Mouse (Mus musculus): ENCODE data around the gene Pdcd6ip. TPM values are rescaled to one million over a fixed set of nuclear protein-coding genes. Genes with fewer than 3 reads are reported as not detected.

The Pdcd6ip gene
- total RNA-seq, 2 experiments from 2014 or later, result 30.1 to 77.4 TPM

DNA sequence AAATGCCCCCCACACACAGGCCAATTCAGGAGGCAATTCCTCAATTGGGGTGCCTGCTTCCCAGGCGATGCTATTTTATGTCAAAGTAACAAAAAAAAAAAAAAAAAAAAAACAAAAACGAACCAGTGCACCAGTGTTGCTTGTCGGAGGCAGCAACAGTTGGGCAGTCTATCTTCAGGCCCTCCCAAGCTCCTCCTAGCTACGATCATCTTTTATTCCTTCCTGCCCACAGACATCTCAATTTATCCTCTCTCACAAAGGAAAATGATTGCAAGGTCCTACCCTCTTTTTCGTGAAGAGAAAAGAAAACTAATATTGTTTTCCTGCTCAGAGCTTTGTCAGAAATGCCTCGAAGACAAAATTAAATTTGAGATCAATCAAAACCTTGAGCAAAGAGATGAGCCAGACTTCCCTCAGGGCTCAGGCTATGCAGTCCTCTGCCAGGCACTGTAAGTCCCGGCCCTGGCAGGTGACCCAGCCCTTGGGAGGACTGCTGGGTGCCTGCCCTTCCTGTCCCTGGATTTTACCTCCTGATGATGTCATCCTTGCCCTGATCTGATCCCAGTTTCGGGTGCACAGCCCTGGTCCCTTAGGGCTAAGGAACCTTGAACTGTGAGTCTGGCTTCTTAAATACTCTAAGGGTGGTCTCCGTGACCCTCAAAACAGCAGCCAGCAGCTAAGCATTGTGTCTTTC lies 75.6 kb downstream of the Pdcd6ip start:
- ATAC-seq (replicated peaks; ENCODE audit: low FRiP score, poor library complexity, severe bottlenecking), result no peak

DNA sequence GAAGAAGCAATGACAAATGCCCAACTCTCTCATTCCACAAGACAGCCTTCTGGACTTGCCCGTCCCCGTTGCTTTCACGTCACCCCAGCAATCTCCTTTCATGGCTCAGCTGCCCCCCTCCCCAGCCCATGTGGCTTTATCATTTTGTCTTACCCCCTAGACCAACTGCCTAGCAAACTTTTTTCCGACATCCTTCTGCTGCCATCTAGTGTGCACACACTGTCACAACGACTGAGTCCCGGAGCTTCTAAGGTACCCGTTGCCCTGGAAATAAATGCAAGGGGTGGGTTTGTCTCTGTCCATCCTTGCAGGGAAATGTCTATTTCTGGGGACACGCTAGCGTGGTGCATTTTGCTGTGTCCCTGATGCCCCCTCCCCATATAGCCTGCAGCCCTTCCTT lies 78.4 kb downstream of the Pdcd6ip start:
- ATAC-seq (replicated peaks; ENCODE audit: low FRiP score, poor library complexity, severe bottlenecking), result no peak

DNA sequence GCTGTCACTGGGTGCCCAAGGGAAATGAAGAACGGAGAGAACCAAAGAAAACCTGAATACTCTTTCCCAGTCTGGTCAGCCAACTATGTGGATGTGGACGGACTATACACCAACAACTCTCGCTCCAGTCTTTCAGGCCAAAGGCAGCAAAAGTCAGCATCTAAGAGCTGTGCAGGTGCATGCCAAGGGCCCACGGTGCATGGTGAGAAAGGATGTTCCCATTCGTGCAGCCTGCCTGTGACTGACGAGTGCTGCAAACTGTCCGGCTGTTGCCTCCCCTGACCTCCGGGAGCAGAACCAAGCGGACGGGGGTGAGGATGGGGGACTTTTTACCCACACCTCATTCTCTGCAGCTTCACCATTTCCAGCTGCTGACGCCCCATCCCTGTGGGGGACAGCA lies 78.9 kb downstream of the Pdcd6ip start:
- no peak for ATAC-seq (replicated peaks; ENCODE audit: low FRiP score, poor library complexity, severe bottlenecking)

- ATAC-seq (replicated peaks; ENCODE audit: low FRiP score, poor library complexity, severe bottlenecking), result no peak
These were observed 79.3 kb downstream of the Pdcd6ip start for GRCm38 (mm10) chr9:113628780-113629179.

GRCm38 (mm10) chr9:113626730-113627129 lies 81.3 kb downstream of the Pdcd6ip start:
- ATAC-seq (replicated peaks; ENCODE audit: low FRiP score, poor library complexity, severe bottlenecking), result no peak

DNA sequence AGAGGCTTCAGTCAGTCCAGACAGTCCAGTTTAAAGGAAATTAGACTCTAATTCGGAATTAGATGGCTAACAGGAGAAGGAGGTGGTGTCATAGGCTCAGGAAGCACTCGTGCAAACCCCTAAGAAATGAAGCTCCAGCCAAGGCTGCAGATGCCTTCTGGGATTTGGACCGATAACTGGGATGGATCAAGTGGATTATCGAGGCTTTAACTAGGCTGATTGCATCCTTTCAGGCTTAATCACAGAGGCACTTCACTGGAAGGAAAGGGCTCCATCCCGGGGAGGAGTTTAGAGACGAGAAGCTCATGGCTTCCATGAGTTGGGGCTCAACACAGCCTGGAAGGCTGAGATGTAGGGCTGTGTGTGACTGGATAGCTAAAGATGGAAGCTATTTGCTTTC lies 84.0 kb downstream of the Pdcd6ip start:
- ATAC-seq (replicated peaks; ENCODE audit: low FRiP score, poor library complexity, severe bottlenecking), result no peak

- no peak for ATAC-seq (replicated peaks; ENCODE audit: low FRiP score, poor library complexity, severe bottlenecking)
These were observed 91.0 kb downstream of the Pdcd6ip start for GRCm38 (mm10) chr9:113617081-113617480.

DNA sequence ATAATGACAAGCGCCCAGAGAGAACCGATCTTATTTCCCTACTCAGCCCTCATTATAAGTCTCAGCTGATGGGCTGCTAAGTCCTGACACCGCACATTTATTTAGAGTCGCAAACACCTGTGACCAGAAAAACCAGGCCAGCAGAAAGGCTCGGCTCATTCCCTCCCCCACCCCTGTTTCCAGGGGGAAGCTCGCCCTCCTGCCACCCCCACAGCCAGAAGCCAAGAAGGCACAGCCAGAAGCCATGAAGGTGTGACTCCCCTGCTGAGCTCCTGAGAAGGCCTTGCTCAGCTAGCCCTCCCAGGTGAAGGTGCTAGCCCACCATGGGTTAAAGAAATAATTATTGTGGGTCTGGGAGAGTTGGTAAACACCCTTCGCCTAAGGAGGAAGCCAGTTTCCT lies 97.3 kb downstream of the Pdcd6ip start:
- no peak for ATAC-seq (replicated peaks; ENCODE audit: low FRiP score, poor library complexity, severe bottlenecking)

- ATAC-seq (replicated peaks; ENCODE audit: low FRiP score, poor library complexity, severe bottlenecking), result no peak
These were observed 105.9 kb downstream of the Pdcd6ip start for GRCm38 (mm10) chr9:113602140-113602539.

Other genes starting within 250 kb of the Pdcd6ip start
- gene Clasp2, start 33.2 kb upstream of the Pdcd6ip start, total RNA-seq (2015; ENCODE audit: low replicate concordance), result 12.5 and 23.2 TPM in 2 replicates
- gene Clasp2, start 33.2 kb upstream of the Pdcd6ip start, total RNA-seq (2017; ENCODE audit: low replicate concordance), result 11.0 and 13.7 TPM in 2 replicates
- 227 and 253 TPM in 2 replicates for gene Ubp1, start 222.7 kb upstream of the Pdcd6ip start, total RNA-seq (2015; ENCODE audit: low replicate concordance)
- 245 and 285 TPM in 2 replicates for gene Ubp1, start 222.7 kb upstream of the Pdcd6ip start, total RNA-seq (2017; ENCODE audit: low replicate concordance)